ENCODE assay signal across 16 mouse cellular contexts in the genomic region with DNA sequence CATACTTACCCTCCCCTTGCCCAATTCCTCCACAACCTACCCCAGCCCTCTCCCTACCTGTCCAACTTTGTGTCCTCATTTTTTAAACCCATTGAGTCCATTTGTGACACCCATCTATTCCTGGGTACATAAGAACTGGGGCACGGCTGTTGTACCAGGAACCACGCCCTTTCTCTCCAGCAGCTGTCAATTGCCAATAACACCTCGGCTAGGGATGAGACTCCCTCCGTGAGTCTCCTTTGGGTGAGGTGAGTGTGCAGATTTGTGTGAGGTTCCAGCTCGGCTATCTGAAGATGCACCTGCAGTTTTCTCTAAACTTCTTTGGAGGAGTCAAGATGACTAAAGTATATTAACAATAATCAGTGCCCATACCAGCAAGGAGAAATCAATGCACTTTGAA.
"Had no signal": no experiment of that assay in that cellular context is flagged by ENCODE, and none has a peak within 500 bp of the region (broad histone marks: within the 10 kb centered on the region; RNA-seq: fewer than 3 reads in every experiment).

No protein-coding gene starts in this region.

- H3K36me3 ChIP-seq: neural tube, embryonic 13.5 days; neural tube, embryonic 15.5 days; stomach, embryonic 15.5 days had no signal

- H3K4me2 ChIP-seq: neural tube, embryonic 13.5 days; neural tube, embryonic 15.5 days; stomach, embryonic 15.5 days had no signal

- DNase-seq: retina, postnatal 1 day; right cerebral cortex, adult 18-20 months; right cerebral cortex, postnatal 14 days; right cerebral cortex, postnatal 25 days; right cerebral cortex, postnatal 4 days; spleen, adult 18-20 months; thymus, adult 18-20 months; thymus, adult 2 months; thymus, postnatal 14 days; thymus, postnatal 25 days; thymus, postnatal 36 days; thymus, postnatal 4 days had no signal

- H3K9me3 ChIP-seq: neural tube, embryonic 13.5 days; neural tube, embryonic 15.5 days; stomach, embryonic 15.5 days had no signal

- H3K4me3 ChIP-seq: neural tube, embryonic 13.5 days; neural tube, embryonic 15.5 days; stomach, embryonic 15.5 days had no signal

- H3K27ac ChIP-seq: neural tube, embryonic 13.5 days; neural tube, embryonic 15.5 days; stomach, embryonic 15.5 days; stomach, postnatal 0 days had no signal

- H3K27me3 ChIP-seq: neural tube, embryonic 13.5 days; neural tube, embryonic 15.5 days; stomach, embryonic 15.5 days had no signal

- H3K4me1 ChIP-seq: neural tube, embryonic 13.5 days; neural tube, embryonic 15.5 days had no signal

- H3K9ac ChIP-seq: neural tube, embryonic 13.5 days; neural tube, embryonic 15.5 days; stomach, embryonic 15.5 days had no signal
